Mouse (Mus musculus): ENCODE measurements at regions not wholly inside any gene's neighbourhood (a gene's known extent, or its start where the extent isn't known, plus 50 kb on each side); places are given as distances from the start of the nearest gene placed in this dataset.

DNA sequence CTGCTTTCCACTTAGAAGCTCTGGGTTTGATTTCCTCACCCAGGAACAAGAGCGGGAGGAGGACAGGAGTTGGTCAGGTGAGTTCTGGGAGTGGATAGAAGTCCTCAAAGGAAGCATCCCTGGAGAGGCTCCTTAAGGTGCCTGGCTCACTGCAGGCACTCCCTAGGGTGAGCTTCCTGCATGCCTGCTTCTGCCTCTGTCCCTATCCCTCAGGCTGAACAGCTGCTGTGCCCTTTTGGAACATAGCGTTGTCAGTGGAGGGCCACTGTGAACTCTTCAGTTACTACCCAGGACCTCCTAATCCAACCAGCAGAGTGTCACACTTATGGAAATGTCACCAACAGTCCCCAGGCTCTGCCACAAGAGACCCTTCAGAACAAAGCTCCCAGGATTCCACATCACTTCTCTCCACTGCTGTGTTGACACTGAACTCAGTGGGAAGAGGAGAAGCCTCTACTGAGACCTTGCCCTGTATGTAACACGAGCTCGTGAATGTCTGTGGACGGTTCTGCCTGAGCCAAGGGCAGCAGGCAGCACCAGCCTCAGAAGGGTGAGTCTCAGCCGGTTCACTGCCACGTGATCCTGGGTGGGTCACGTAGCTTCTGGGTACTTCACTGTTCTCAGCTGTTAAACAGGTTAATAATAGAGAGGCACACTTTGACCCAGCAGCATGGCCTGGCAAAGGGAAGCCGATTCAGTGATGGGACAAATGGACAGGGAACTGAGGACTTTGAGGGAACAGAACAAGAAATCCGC is 86.7 kb upstream of the 1700016C15Rik start:
- TF ChIP-seq POLR2A (IDR thresholded peaks at IDR 0.05; ENCODE audit: control insufficient read depth, extremely low read depth, insufficient read depth, low read length, poor library complexity) (no peak), CTCF (IDR thresholded peaks at IDR 0.05; ENCODE audit: borderline replicate concordance, control insufficient read depth, extremely low read depth, insufficient read depth, low read length, poor library complexity) (no peak)
